Mouse (Mus musculus) 3134 (cell line): Measurements from ENCODE around the gene Cnn3.

Experiments used
- DNase-seq: peaks from one replicate; pipeline ENCODE4 v3.0.0-alpha.2; 2011; ENCODE audit warnings: low spot score; ENCODE audit not compliant: insufficient read length; ENCODE audit errors: extremely low read depth

The Cnn3 gene

GRCm38 (mm10) chr3:121483266-121484161 lies 57.2 kb downstream of the Cnn3 start:
- DNase-seq = no peak

- no peak for DNase-seq
Measured at GRCm38 (mm10) chr3:121485201-121485600, 58.9 kb downstream of the Cnn3 start.

- DNase-seq = no peak
Measured at GRCm38 (mm10) chr3:121489462-121490118, 63.3 kb downstream of the Cnn3 start.

GRCm38 (mm10) chr3:121490941-121491340 lies 64.6 kb downstream of the Cnn3 start:
- no peak for DNase-seq

GRCm38 (mm10) chr3:121492026-121492425 lies 65.7 kb downstream of the Cnn3 start:
- no peak for DNase-seq

GRCm38 (mm10) chr3:121493997-121494421 lies 67.7 kb downstream of the Cnn3 start:
- DNase-seq = no peak

- peak; percentile 36 for DNase-seq
Measured at GRCm38 (mm10) chr3:121500225-121500624, 73.9 kb downstream of the Cnn3 start.

- no peak for DNase-seq
Measured at GRCm38 (mm10) chr3:121500734-121501133, 74.4 kb downstream of the Cnn3 start.

- no peak for DNase-seq
Measured at GRCm38 (mm10) chr3:121504927-121505487, 78.7 kb downstream of the Cnn3 start.

GRCm38 (mm10) chr3:121506175-121506574 lies 79.9 kb downstream of the Cnn3 start:
- DNase-seq = no peak

- no peak for DNase-seq
Measured at GRCm38 (mm10) chr3:121506756-121507155, 80.5 kb downstream of the Cnn3 start.

- DNase-seq = no peak
Measured at GRCm38 (mm10) chr3:121507678-121508077, 81.4 kb downstream of the Cnn3 start.
